Mouse (Mus musculus) testis, adult 2 months (tissue): ENCODE data around the gene Qrich2. TPM values are rescaled to one million over a fixed set of nuclear protein-coding genes. Genes with fewer than 3 reads are reported as not detected.

Experiments
- H3K27ac ChIP-seq: fragments of 200-500 bp; 2 replicates; pipeline ENCODE4 v1.5.1; 2012; ENCODE audit warnings: low read depth, low read length; ENCODE audit not compliant: control insufficient read depth, insufficient read depth
- H3K27me3 ChIP-seq: fragments of 200-500 bp; 2 replicates; pipeline ENCODE4 v1.6.1; 2012; ENCODE audit warnings: mild to moderate bottlenecking, low read length, moderate library complexity; ENCODE audit not compliant: control insufficient read depth, insufficient read depth
- H3K36me3 ChIP-seq: fragments of 200-500 bp; 2 replicates; pipeline ENCODE4 v1.6.1; 2012; ENCODE audit warnings: mild to moderate bottlenecking, low read length; ENCODE audit not compliant: control insufficient read depth, insufficient read depth
- H3K4me1 ChIP-seq: fragments of 200-500 bp; 2 replicates; pipeline ENCODE4 v1.6.1; 2012; ENCODE audit warnings: low read length; ENCODE audit not compliant: control insufficient read depth, insufficient read depth
- H3K4me3 ChIP-seq: fragments of 200-500 bp; 2 replicates; pipeline ENCODE4 v1.5.1; 2012; ENCODE audit warnings: low read depth, mild to moderate bottlenecking, low read length, moderate library complexity, mixed read lengths; ENCODE audit not compliant: control insufficient read depth
- CTCF ChIP-seq: fragments of 200-500 bp; IDR thresholded peaks from 2 replicates; pipeline ENCODE4 v1.5.1; 2012; ENCODE audit warnings: low read depth, mild to moderate bottlenecking, inconsistent platforms, low read length, moderate library complexity; ENCODE audit not compliant: control insufficient read depth, insufficient read depth, insufficient replicate concordance
- POLR2A ChIP-seq: fragments of 200-500 bp; IDR thresholded peaks from 2 replicates; pipeline ENCODE4 v1.6.1; 2012; ENCODE audit warnings: low read depth, mild to moderate bottlenecking, inconsistent platforms, low read length, moderate library complexity; ENCODE audit not compliant: control insufficient read depth
- polyA plus RNA-seq: library from polyadenylated mRNA; depleted of rRNA; stranded (reverse); fragments of >200 nt; gene quantifications from 2 replicates; pipeline ENCODE4 v1.2.3, GENCODE M21; 2012

The Qrich2 gene
- polyA plus RNA-seq, 1 experiment: 469 TPM

DNA sequence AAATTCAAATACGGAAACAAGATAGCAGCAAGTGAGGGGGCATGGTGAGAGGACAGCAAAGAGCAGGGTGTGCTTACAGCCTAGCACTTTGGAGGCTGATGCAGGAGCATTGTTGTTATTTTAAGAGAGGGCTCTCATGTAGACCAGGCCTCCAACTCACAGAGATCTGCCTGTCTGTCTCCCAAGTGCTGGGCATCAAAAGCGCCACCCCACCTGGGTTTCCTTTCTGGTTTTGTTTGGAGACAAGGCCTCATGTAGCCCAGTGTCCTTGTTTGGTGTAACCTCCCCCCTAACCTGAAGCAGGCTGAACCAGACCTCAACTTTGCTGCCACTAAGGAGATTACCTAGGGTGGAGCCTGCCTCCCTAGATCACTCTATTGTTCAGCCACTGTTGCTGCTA, 43.5 kb downstream of the Qrich2 start:
- Histone ChIP-seq H3K36me3 (no peaks in the 10 kb centered on the region), H3K27me3 (no peaks in the 10 kb centered on the region), H3K27ac (no peak overlapping the region), H3K4me1 (no peaks in the 10 kb centered on the region), H3K4me3 (no peak overlapping the region)
- no peak for TF ChIP-seq CTCF
- TF ChIP-seq POLR2A: no peak

DNA sequence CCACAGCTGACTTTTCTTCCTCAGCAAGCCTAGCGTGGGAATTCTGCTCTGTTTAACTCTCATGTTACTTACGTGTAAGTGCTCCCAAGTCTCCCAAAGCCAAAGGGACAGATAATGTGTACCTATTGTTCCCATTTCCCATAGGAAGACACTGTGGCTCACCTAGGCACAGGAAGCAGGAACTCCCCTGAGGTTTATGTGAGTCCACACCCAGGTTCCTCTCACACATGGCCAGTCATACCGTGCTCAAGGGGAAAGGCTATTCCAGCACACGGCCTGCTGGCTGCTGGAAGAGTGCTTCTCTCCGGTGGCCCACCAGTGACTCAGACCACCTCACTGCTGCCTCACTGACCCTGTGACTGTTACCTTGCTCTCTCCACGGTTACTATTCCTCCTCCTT, 44.9 kb downstream of the Qrich2 start:
- no peak overlapping the region for H3K27ac ChIP-seq
- no peak for TF ChIP-seq CTCF
- no peak for TF ChIP-seq POLR2A

DNA sequence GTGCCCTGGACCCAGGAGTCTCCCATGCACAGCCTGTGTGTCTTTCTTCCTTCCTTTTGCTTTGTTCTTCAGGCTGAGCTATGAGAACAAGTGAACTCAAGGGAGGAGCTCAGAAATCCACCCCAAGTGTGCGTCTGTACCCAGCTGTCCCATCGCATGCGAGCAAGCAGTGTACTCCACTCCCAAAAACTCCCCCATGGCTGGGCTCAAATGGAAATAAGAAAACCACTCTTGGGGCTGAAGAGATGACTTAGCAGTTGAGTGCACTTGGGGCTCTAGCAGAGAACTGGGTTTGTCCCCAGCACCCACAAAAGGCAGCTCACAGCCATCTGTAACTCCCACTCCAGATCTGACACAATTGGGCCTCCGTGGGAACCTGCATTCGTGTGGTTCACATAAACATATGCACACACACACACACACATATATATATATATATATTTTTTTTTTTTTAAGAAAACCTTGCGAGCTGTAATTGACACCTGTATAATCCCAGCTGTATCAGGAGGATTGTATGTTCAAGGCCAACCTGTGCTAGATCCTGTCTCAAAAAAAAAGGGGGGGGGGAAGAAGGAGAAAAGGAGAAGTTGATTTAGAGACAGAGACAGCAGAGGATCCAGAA, 47.1 kb downstream of the Qrich2 start:
- H3K36me3 ChIP-seq: no peaks in the 10 kb centered on the region
- H3K4me3 ChIP-seq: no peak overlapping the region
- H3K4me1 ChIP-seq: no peaks in the 10 kb centered on the region; the same call in 1 of the 2 replicates
- no peak for TF ChIP-seq CTCF
- TF ChIP-seq POLR2A: no peak
- H3K27me3 ChIP-seq: no peaks in the 10 kb centered on the region
- H3K27ac ChIP-seq: no peak overlapping the region

More for the DNA sequence above, 44.9 kb downstream of the Qrich2 start:
- Histone ChIP-seq H3K27me3 (no peaks in the 10 kb centered on the region), H3K4me1 (no peaks in the 10 kb centered on the region), H3K36me3 (no peaks in the 10 kb centered on the region), H3K4me3 (no peak overlapping the region)

DNA sequence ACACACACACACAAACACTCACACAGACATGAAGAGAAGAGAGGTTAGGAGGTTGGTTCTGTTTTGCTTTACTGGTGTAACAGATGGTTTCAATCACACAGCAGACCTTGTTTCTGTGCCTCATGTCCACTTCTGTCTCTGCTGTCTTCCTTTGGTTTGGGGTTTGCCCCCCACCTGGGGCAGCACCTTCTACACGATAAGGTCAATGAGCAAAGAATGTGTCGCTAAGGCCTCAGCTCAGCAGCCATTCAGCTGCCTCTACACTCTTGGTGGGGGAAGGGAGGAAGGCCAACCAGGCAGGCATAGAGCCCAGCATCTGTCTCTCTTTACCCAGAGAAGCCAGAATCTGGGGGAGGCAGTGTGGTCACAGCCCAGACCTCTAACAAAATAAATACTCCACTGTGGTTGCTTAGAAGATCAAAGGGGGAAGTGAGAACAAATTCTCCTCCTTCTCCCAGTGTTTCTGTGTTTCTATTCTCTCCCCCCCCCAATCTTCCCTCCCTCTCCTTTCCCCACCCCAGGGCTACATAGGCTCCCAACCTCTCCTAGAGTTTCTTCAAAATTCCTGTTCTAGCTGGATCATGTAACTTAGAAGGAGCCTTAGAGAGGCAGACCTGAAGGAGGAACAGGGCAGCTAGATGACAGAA, 47.7 kb downstream of the Qrich2 start:
- H3K27ac ChIP-seq: no peak overlapping the region
- H3K4me3 ChIP-seq: no peak overlapping the region
- H3K4me1 ChIP-seq: peaks cover 3% of the 10 kb centered on the region
- no peak for TF ChIP-seq CTCF
- no peak for TF ChIP-seq POLR2A
- H3K36me3 ChIP-seq: no peaks in the 10 kb centered on the region
- no peaks in the 10 kb centered on the region for H3K27me3 ChIP-seq

DNA sequence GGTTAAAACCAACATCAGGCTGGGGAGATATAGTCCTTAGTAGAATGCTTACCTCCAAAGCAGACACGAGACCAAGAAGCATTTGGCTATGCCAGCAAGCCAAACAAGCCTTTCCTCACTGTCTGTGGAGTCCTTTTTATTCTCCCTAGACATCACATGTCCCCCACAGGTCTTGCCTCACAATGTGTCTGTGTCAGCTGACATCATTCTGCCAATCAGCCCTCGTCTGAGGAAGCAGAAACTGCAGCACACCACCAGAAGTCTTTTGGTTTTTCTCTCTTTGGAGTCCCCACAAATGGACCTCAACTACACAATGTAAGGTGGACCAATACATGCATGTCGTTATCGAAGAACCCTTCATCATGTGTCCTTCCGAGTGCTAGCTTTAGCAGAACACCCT, 49.0 kb downstream of the Qrich2 start:
- no peak overlapping the region for H3K4me3 ChIP-seq
- H3K4me1 ChIP-seq: peaks cover 9% of the 10 kb centered on the region
- no peaks in the 10 kb centered on the region for H3K36me3 ChIP-seq
- TF ChIP-seq POLR2A: no peak
- no peak overlapping the region for H3K27ac ChIP-seq
- H3K27me3 ChIP-seq: no peaks in the 10 kb centered on the region

DNA sequence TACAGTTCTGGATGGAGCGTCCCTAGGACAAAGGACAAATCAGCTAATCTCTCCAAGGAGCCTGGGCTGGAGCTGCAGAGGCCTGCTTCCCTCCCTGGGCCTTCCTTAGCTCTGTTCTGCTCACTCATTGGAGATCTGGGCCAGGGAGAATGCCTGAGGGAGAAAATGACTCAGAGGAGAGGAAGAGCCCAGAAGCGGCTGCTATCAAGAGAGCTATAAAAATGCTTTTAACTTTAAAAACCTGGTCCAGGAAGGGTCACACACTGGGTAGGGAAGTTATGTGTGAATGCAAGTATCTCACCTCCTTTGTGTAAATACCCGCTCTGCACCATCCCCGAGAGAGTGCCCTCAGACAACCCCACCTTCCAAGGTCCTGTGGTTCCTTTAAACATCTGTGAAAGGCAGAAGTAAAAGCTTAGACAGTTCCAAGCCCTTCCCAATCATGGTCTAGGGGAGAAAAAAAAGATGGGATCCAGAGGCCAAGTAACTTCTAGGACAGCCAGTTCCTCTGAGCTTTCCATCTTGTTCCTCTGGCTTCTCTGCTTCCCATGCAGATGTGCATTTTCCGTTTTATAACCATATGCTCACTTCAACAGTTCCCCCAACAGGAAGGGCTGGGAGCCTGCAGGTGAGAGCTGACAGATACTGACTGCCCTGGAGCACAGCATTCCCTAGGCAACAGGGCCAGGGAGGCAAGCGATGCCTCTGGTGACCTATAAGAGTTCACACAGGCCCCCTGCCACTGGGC, 49.7 kb downstream of the Qrich2 start:
- no peaks in the 10 kb centered on the region for H3K27me3 ChIP-seq
- H3K36me3 ChIP-seq: no peaks in the 10 kb centered on the region
- TF ChIP-seq POLR2A (no peak), CTCF (no peak)
- H3K4me3 ChIP-seq: no peak overlapping the region
- no peak overlapping the region for H3K27ac ChIP-seq
- peaks cover 13% of the 10 kb centered on the region for H3K4me1 ChIP-seq

DNA sequence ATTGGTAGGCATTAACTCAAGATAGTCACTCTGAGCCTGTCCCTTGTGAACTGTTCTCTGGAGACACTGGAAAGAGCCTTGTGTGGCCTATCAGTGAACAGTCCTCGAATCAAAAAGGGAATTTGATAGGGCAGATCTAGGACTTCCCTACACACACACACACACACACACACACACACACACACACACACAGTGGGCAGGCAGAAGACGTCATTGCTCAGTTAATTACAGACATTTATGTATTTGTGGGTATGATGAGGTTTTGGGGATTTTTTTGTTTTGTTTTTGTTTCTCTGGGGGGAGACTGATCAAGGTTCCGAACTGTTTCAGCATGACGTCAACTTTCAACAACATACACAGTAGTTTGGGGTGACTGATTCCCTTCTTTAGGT, 52.4 kb downstream of the Qrich2 start:
- peak overlapping the region; percentile 55 for H3K27ac ChIP-seq
- peak overlapping the region; percentile 88; the same call in 1 of the 2 replicates for H3K4me3 ChIP-seq
- H3K4me1 ChIP-seq: peaks cover 13% of the 10 kb centered on the region
- H3K36me3 ChIP-seq: no peaks in the 10 kb centered on the region
- TF ChIP-seq POLR2A: no peak
- TF ChIP-seq CTCF: no peak
- no peaks in the 10 kb centered on the region for H3K27me3 ChIP-seq
